Mouse (Mus musculus): Measurements from ENCODE around the gene Mcf2l.

DNA sequence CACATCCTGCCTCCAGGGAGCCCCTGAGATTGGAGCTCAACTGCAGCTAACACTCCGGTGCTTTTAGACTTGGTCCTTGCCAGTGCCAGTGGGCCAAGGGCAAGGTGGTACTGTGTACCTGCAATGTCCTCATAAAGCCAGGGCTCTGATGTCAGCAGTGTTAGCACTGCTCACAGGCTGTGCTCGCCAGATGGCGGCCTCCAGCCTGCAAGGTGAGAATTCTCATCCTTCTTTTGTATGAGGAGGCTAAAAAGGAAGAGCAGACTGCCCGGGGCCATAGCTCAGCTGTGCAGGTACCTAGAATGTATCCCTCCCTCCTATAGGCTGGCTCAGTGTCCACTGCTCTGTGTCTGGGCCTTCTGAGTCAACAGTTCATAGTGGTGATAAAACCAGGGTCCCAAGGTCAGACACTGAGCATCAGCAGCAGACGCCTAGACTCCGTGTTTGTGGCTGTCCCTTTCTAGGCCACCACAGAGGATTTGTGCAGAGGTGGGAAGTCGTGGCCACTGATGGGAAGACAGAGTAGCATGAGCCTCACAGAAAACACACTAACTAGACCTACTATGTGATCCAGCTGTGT, 77.5 kb downstream of the Mcf2l start:
- TF ChIP-seq POLR2A (IDR thresholded peaks at IDR 0.05; ENCODE audit: borderline replicate concordance, low read depth, low read length) (no peak), CTCF (IDR thresholded peaks at IDR 0.05; ENCODE audit: low read depth, low read length) (no peak)
